Mouse (Mus musculus): ENCODE results near the gene Adipor2.

Adipor2 gene

DNA sequence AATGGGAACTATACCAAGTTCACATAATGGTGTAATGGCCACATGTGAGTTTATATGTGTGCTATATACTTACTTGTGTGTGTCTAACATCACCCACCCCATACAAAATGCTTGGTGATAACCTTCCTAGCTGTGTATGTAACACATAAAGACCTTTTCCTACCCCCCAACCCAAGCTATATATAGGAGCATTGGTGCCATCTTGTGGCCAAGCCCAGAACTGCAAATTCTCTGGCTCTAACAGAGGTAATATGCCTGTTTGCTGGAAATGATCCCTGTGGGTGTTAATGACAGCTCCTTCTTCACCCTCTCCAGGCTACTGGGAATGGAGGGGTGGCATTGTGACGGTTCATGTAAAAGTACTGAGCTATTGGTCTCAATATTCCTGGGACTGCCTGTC is 69.3 kb downstream of the Adipor2 start:
- DNase-seq (ENCODE audit: low read depth, low spot score), result no peak

DNA sequence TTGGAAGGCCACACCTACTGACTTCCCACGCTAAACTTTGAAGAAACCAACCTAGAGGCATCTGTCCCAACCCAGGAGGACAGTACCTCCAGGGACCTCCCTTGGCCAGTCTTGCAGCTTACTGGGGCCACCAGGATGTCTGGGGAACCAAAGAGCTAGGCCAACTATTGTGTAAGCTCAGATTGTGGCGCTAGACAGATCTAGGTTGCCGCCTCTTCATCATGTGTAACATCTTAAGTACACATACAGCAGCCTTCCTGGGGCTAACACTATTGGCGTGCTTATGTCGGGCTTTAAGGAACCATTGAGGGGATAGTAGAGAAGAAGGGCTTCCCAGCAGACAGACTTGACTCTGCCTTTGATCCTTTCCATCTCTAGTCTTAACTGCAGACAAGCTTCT is 69.7 kb downstream of the Adipor2 start:
- DNase-seq (ENCODE audit: low read depth, low spot score), result no peak

DNA sequence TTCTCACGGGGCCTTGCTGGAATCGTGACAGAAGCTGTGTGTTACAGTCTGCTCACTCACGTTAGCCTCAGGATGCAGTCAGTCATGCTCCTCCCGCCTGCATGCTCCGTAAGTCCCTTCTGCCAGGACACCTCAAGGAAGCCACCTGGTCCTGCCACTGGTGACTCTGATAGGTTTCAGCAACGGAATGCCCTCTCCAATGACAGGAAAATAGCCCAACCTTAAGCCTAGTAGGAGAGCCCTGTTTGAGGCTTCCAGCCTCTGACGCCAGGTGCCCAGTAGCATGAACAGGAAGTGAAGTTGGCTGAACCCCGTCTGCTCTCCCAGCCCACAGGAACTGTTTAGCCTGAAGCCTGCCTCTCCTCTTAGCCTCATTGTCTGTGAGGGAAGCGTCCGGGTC is 71.2 kb downstream of the Adipor2 start:
- DNase-seq (ENCODE audit: low read depth, low spot score), result no peak

DNA sequence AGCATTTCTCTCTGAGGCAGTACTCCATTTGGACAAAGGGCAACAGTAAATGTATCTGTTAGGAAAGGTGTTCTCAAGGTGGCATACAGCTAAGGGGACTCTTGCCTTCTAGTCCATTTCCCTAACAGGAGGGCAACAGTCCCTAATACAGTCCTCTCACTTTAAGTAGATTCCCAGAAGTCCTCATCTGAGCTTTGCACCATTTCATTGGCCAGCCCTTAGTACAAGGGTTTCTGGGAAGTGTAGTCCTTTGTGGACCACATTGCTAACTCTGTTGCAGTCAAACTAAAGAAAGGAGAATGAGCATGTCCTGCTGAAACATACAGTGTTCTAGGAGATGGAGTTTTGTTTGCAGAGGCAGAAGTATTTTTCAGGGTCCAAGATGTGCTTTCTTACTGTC is 76.1 kb downstream of the Adipor2 start:
- DNase-seq (ENCODE audit: low read depth, low spot score), result peak; percentile 55

DNA sequence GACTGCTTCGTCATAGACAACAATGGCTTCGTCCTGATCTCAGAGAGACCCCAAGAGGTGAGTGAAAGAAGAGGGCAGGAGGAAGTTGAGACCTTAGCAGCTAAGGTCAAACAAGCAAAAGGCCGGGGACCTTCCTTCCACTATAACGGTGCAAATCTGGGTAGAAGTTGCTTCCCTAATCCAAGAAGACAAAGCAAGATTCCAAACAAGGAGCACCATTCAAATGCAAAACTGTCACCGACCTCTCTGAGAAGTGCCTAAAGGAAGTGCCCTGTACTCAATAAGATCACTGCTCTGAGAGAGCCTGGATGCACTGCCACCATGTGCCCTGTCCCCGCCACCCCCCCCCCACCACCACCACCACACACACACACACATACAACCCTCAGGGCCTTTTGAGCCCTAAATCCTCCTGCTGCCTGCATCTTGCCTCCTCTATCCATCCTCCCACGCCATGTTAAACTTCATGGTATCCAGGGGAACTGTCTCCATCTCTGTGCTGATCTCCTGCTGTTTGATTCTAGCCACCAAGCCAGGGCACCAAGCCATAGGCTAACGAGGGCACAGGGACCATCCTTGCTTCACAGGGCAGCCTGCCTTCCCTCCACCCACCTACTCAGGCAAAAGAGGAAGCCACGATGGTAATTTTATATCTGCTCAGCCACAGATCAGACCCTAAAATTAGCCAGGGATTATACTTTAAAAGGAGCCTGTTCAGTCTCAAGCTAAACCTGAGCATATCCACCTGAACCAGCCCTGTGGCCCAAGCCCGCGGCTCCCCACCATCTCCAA is 79.2 kb downstream of the Adipor2 start:
- no peak for DNase-seq (ENCODE audit: low read depth, low spot score)

DNA sequence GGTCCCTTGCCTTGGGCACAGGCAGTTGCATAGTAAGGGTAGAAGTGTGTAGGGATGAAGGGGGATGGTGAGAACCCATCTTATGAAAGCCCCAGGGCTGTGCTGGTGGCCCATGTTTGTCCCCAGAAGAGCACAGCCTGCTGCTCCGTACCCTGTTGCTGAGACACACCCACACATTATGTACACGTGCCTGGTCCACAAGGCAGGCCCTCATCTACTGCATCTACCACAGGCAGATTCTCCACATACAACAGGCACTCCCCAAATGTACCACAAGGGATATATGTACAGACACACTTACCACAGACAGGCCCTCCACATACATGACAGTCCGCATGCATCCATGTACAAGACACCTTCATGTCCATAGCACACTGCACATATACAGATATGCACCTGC is 80.2 kb downstream of the Adipor2 start:
- DNase-seq (ENCODE audit: low read depth, low spot score), result no peak

DNA sequence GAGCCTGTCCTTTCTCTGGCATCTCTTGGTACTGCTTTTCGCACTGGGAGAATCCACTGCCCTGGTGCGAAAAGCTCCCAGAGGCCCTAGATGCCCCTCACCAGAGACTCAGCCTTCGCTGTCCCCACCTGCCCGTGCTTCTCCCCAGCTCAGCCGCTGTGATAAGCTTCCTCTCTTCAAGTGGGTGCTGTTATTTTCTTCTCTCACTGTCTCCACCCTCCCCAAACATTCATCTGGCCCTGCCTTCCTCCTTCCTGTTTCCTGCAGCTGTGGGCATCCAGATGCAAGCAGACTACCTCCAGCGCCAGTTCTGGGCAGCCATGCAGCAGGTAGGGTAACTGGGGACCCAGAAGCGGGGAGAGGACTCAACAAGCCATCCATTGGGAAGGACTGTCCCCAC is 81.4 kb downstream of the Adipor2 start:
- DNase-seq (ENCODE audit: low read depth, low spot score), result no peak

DNA sequence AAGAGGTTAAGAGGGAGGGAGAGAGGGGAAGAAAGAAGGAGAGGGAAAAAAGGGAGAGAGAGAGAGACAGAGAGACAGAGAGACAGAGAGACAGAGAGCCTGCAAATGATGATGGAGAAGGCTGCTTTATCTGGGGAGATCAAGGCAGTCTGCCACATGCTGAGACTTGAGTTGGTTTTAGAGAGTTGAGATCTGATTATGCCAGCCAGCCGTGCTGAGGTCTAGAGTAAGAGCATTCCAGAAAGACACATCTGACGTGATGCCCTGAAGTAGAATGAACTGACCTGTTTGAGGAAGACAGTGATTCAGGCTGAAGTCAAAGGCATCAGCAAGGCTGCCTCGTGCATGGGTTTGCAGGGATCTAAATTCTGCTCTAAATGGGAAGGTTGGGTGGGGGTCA is 83.7 kb downstream of the Adipor2 start:
- no peak for DNase-seq (ENCODE audit: low read depth, low spot score)

DNA sequence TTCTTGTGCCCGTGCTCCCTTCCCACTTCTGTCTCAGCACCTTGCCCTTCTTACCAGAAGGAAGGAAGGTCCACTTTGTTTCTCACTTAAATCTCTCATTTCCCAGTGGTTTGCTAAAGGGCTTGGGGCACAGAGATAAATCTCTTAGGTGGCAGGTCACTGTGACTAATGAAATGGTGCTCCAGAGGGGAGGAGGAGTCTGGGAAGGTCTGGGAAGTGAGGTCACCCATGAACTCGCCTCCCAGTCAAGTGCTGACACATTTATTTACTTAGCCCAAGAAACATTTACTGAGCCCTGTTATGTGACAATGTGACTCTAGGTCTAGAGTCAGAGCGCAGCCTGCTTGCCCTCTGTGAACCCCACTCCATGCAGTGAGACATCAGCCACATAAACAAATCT is 84.3 kb downstream of the Adipor2 start:
- no peak for DNase-seq (ENCODE audit: low read depth, low spot score)

DNA sequence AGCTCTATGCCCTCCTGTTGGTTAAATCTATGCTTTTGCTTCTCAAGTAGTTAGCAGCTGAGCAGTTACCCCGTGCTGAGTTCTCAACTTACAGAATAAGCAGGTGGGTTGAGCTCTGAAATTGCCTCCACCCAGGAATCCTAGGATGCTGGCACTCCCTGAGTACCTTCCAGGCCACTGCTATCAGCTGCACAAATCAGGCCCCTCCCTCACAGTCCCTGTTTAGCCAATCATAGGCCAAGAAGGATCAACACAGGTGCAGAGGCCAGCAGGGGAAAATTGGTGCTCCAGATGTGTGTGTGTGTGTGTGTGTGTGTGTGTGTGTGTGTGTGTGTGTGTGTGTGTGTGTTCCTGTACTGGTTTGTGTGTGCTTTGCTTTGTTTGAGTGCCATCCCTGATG is 85.4 kb downstream of the Adipor2 start:
- DNase-seq (ENCODE audit: low read depth, low spot score), result no peak

DNA sequence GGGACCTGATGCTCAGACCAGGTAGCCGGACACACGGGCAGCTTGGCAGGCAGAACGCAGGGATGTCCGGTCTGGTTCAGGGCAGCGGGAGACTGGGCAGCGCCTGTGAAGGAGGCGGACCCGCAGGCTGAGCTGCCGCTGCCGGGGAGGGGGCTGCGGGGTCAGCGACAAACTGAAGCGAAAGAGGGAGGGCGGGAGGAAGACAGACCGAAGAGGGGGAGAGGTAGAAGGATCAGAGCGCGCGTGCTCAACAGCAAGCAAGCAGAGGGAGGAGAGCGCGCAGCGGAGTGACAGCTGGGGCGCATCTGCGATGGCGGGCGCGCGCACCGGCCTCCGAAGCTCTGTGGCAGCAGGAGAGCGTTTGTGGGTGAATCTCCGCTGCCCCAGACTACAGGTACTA is 87.0 kb downstream of the Adipor2 start, which contains the start of gene Lrtm2:
Gene Lrtm2, minus strand, starts transcription at position 261 of the 400 bp plus-strand sequence.
- peak; percentile 47 for DNase-seq (ENCODE audit: low read depth, low spot score)

DNA sequence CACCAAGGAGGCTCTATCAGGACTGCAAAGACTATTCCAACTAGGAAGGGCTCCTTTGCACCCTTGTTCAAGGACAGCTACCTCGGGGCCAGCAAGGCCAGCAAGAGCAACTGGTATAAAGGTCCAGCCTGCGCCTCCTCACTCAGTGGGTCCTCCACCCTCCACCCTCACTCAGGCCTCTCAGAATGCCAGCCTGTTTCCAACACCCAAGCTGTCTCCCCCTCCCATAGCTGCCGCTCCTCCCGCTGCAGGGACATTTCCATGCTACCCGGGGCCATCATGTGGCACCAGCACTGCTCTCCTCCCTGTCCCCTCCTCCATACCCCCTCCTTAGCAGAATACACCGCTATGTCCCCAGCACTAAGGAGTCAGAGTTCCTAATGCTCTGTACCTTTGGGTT is 87.6 kb downstream of the Adipor2 start:
- no peak for DNase-seq (ENCODE audit: low read depth, low spot score)

DNA sequence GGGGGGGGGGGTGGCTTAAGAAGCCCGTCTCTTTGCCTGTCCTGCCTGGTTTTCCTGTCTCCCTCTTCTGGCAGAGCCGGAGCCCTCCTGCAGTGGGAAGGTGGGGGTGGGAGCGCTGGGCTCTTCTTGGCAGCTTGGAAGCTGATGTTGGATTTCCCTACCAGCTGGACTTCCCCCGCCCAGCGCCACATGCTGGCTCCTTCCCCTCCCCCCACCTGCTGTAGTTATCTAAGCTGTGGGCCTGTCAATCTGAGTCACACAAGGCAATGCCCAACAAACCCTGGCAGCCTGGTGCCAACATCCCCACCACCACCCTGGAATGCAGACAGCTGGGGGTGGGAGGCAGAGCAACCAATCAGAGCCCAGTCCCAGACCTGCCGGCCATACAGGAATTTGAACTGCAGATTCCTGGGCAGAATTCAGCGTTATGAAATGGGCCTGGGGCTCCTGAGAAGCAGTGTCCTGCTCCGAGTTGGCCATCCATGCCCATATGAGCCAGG is 88.2 kb downstream of the Adipor2 start:
- DNase-seq (ENCODE audit: low read depth, low spot score), result peak; percentile 73

DNA sequence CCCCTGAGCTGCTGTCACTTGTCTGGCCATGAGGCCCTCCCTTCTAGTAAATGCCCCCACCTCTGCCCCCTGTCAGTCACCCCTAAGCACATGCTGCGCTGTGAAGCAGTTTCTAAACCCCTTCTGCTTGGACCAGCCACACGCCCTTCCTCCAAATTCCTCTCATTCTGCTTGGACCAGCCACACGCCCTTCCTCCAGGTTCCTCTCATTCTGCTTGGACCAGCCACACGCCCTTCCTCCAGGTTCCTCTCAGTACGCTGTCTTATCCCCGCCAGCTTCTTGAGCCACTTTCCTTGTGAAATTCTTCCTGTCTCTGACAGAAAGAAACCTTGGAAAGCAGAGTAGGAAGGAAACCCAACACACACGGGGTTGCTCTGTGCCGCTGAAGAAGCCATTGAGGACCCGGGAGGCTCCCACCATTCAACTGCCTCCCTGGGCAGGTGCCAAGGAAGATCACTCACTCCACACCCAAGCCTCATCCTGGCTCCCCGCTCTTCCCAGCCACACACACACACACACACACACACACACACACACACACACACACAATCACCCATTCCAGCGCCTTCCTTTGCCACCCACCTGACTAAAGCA is 88.9 kb downstream of the Adipor2 start:
- DNase-seq (ENCODE audit: low read depth, low spot score), result no peak

DNA sequence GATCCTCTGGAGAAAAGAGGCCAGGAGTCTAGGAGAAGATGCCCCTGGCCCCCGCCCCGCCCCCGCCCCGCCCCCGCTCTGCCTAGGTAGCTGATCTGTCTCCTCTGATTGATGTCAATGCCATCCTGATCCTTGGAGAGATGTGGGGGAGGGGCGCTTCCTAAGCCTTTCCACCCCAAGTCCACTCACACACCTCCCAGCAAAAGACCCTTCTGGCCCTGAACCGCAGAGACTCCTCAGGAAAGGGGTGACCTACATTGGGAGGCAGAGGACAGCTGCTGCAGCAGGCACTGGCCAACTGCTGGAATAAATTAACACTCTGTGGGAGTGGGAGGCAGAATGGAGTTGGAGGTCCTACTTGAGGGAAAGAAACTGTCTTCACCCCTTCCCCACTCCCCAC is 91.0 kb downstream of the Adipor2 start:
- DNase-seq (ENCODE audit: low read depth, low spot score), result no peak

DNA sequence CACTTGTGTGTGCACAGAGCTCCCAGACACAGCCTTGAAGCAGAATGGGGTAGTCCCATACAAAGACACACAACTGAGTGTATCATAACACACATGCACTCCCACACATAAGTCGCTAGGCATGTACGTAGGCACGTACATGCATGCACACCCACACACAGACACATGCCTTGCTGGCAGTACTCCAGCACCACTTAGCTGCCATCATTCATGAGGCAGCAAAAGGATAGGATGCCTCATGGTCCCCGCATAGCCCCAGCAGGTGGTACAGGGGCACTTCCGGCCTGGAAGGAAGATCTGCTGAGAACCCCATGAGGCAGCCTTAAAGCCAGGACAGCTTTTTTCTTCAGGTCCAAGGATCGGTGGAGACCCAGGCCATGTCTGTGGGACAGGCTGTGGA is 91.5 kb downstream of the Adipor2 start:
- no peak for DNase-seq (ENCODE audit: low read depth, low spot score)

DNA sequence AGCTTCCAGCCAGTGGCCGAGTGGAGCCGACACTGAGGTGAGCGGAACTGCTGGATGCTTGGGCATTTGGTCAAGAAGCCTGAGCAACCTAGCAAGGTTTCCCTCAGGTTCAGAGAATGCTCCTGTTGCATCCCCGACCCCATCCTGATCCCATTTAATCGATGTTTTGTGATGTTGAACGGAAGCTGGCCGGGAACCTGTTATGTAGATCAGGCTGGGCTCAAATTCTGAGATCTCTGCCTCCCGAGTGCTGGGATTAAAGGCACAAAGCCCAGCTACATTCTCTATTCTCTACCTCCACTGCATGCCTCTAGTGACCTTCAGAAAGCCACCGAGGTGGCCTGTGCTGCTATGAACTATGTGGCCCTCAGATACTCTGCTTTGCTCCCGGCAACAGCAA is 92.7 kb downstream of the Adipor2 start:
- no peak for DNase-seq (ENCODE audit: low read depth, low spot score)

DNA sequence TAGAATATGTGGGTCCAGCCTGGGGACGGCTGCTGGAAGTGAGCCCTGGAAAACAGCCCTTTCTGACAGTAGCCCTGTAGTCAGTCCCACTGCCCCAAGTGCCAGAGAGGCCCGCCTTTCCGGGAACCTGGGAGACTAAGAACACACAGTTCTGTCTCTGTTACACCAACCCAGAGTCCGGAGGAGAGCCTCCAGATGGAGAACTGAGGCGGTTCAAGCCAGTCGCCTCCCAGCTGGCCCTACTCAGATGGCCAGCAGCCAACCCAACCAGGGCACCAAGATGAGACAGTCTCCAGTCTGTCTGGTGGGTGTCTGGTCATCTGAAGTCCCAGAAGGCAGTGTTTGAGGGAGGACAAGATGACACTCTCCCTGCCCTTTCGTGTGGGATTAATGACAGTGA is 95.8 kb downstream of the Adipor2 start:
- DNase-seq (ENCODE audit: low read depth, low spot score), result no peak

DNA sequence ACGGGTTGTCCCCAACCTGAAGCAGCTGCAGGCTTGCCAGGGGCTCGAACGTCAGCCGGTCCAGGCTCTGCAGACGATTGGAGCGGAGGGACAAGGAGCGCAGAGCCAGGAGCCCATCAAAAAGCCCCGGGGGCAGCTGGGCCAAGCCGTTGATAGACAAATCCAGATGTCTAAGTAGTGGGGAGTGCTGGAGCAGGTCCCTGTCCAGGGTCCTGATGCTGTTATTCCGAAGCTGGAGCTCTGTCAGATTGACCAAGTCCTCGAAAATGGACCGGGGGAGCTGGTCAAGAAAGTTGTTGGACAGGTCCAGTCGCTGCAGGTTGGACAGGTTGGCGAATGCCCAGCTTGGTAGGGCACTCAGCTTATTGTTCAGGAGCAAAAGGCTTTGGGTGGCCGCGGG is 97.0 kb downstream of the Adipor2 start:
- no peak for DNase-seq (ENCODE audit: low read depth, low spot score)

DNA sequence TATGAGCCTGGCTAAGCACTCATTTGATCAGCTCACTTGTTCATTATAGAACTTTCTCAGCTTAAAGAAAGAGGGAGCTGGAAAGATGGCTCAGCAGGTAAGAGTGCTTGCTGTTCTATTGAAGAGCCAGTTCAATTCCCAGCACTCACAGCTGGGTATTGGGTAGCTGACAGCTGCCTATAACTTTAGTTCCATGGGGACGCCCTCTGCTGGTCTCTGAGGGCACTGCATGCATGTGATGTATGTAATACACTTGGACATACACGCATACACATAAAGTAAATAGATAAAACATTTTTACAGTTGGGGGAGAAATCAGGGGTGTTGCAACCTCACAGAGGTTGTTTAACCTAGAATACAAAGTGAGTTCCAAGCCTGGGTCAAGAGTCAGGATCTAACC is 98.1 kb downstream of the Adipor2 start:
- DNase-seq (ENCODE audit: low read depth, low spot score), result no peak

DNA sequence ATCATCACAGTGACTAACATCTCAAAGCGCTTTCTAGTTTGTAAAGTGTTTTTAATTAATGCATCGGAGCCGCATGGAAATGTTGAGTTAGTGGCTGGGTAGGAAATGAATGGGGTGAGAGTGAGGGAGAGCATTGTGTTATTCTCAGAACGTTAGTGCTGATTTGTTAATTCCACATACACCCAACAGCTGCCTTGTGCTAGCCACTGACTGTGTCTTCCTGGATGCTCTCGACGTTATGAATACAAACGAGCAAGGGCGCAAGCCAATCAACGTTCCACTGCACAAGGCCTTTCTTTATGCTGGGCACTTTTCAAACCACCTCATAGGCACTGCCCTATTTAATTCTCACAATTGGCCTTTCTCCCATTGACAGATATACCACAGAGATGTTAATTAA is 98.8 kb downstream of the Adipor2 start:
- DNase-seq (ENCODE audit: low read depth, low spot score), result no peak

DNA sequence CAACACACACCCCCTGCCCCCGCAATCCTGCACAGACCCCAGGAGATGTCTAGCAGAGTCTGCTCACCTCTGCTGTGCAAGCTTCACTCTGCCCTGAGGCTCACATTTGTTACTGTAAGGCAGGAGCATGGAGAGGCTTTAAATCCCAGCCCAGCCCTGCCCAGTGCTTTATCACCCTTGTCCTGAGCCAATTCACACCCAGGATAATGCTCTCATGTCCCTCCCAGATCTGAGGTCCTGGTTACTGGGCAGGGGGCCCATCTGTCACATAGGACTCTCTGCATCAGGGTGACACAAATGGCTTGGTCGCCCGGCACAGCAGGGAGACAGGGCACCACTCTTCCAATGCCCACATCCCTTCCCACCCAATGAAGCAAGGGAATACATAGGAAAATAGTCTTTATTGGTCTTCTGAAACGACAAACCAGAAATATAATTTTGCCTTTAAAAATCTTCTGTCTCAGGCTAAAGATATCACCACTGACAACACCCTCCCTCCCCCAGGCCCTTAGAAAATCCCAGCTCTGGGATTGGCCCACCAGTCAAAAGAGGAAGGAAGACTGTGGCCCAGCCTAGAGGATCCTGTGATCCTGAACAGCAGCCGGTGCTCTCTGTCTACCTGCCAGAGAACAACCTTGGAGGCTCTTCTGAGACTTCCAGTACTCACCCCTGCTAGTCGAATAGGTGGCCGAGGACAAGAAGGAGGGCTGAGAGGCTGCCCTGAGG is 102.6 kb downstream of the Adipor2 start:
- DNase-seq (ENCODE audit: low read depth, low spot score), result no peak

Data from brain, embryonic 18.5 days (tissue).